Mouse (Mus musculus) frontal cortex, postnatal 25 days (tissue): ENCODE measurements at regions not wholly inside any gene's neighbourhood (a gene's known extent, or its start where the extent isn't known, plus 50 kb on each side); places are given as distances from the start of the nearest gene placed in this dataset.

Experiments
- DNase-seq, 2 experiments: peaks; one replicate each; pipeline ENCODE4 v3.0.0; 2022; ENCODE audit warnings: low spot score in 2 of 2

DNA sequence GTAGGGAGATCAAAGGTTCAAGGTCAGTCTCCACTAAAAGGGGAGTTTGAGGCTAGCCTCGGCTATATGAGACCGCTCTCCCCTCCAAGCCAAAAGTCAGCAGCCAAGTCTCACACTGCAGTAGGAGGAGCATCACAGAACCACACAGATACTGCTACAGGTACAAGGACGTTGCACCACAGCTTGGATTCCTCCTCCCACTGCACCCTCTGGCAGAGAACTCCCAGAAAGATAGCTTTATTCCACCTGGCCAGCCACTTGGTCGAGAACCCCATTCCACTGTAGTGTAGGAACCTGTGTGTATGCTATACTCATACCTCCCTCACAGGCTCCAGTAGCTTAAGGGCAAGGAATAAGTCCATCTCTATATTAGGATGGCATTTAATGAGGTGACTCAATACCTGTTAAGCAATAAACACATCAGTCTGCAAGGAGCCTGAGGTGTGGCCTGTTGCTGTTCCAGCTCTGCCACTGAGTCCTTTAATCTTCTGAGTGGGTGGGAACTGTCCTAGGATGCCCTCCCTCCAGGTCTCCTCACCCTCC lies 254.0 kb downstream of the Sox4 start:
- no peak for DNase-seq

DNA sequence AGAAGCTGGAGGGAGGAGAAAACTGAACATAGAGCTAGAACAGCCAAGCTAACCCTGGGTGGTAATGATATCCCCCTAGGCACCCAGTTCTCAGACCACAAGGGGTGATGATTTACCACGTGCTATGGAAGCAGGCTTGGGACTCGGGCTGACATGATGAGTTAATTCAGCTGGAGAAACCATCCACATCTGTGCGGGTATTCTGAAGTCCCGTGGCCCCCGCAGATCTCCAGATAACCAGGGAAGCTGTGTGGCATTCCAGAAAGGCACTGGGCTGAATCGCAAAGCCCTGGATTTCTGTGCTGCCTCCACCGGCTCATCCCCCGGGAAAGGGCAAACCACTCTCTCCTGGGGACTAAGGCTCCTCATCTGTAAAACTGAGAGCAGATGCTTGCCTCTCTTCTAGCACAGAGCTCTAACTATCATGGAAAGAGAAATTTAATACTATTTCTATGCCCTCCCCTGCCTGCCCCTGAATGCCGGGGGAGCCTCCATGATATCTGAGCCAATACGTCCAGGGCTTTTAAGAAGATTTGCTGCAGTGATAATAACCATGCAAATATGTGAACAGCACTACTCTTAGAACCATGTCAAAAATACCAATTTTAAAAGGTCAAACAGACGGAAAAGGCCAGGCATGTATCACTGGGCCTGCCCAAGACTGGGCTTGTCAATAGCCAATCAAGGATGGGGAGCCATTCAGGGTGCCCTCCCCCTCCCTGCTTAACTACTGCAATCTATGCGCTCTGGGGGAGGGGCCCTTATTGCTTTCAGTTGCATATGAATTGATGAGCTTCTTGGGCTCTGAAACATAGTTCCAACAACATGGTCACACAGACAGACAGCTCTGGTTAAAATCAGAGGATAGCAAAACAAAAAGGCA lies 255.5 kb downstream of the Sox4 start:
- no peak for DNase-seq

DNA sequence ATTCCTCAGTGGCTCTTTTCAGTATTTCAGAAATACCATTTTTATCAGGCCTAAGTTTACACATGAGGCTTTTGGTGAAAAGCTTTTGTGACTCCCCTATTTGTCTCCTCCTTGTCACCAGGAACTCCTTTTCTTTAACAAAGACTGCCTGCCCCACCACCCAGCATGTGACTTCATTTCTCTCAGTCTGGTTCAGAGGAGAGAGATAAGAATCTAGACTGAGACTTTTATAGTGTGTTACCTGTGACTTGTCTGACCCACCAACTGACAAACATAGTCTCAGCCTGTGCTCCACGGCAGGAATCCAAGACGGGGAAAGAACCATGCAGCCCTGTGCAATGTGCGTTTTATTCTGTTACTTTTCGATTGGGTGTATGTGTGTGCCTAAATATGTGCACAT lies 260.4 kb downstream of the Sox4 start:
- DNase-seq = no peak

GRCm38 (mm10) chr13:28692587-28692986 lies 260.9 kb downstream of the Sox4 start:
- DNase-seq = no peak

- DNase-seq = no peak
Measured at GRCm38 (mm10) chr13:28690511-28691160, 262.9 kb downstream of the Sox4 start.

GRCm38 (mm10) chr13:28687838-28688237 lies 265.7 kb downstream of the Sox4 start:
- DNase-seq = no peak

DNA sequence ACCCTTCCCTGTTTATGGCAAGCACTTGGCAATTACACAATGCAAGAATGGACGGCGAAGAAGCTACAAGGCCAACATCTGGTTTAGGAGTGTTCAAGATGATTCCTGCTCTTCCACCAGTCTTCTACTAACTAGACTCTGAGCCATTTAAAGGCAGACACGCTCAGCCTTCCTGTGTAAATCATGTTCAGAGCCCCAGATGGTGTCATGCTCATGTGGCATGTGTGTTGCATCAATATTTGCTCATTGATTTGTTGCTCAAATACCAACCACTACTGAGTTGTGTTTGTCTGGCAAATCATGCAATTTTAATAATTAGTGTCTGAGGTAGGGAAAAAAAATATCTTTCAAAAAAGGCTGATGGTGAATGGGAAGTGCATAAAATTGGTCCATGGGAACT lies 269.2 kb downstream of the Sox4 start:
- no peak for DNase-seq

GRCm38 (mm10) chr13:28680266-28680665 lies 273.2 kb downstream of the Sox4 start:
- no peak for DNase-seq

DNA sequence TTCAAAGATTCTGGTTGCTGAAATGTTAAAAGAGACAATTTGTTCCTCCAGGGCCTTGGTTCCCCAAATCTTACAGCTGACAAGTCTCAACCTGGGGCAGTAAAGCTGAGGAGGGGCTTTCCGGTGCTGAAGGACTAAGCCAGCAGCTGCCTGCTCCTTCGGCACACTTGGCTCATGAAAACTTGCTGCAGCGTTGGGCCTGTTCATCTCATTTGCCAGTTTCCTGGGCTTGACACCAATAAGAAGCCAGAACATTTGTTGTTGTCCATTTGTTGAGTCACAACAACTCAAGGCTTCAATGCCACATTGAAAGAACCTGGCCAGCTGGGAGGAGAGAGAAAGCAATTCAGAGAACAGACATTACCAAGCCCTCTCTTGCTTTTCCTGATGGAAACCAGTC lies 279.9 kb downstream of the Sox4 start:
- no peak for DNase-seq

- DNase-seq = no peak
Measured at GRCm38 (mm10) chr13:28671543-28671942, 282.0 kb downstream of the Sox4 start.

DNA sequence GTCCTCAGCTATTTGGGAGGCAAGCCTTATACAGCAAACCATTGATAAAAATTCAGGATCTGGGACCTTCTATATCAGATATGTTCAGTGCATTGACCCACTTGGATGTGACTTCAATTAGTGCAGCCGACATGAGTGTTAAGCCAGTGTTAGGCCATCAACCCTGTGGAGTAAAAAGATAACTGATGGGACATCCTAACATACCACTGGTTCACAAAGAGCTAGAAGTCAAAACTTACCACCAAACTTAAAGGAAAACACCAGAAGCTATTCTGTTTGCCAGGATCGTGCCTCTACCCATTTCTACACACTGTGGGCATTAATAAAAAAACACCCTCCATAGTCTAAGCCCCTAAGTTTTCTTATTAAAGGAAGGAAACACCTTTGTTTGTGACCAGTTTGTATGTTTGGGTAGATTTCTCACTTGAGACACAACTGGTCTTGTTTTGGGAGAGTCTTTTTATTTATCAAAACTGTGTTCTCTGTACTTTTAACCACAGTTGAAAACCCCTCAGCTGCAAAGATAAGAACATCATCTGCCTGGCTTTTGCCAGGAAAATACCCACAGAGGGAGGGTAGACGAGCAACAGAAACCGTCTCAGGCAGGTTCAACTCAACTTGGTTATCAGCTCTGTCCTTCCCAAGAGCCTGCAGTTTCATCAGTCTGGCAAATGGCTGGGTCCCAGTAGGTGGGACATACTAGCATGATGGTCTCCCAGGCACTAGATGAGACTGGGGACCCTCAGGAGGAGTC lies 283.5 kb downstream of the Sox4 start:
- DNase-seq = no peak

DNA sequence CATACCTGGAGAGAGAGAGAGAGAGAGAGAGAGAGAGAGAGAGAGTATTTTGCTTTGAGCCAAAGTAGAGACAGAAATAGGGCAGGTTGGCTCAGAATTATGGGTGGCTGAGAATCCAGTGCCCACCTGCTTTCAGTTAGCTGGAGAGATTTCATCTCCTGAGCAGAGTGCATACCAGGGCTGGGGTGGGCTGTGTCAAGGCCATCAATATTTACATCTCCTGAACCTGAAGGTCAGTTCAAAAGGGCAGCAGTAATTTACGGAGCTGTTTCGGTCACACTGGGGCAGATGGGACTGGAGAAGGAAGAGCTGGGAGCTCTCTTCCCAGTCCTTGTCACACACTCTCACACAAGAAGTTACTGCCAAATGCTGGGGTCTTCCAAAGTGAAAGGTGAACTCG lies 286.7 kb downstream of the Sox4 start:
- DNase-seq = no peak

- DNase-seq = no peak
Measured at GRCm38 (mm10) chr13:28665150-28665549, 288.4 kb downstream of the Sox4 start.

DNA sequence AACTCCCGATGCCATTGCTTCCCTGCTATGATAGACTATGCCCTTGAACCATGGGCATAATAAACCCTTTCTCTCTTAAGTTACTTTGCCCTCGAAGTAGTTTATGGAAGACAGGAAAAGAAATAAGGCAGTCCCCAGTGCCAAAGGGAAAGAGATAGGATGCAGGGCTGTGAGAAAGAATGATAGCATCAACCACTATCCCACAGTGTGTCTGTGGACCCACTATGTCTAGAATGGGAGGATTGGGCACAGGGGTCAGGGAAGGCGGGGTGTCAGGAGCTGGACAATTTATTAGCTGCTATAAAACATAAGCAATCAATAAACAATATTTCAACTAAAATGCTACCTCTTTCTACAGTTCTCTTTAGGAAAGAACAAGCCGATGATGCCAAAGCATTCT lies 288.8 kb downstream of the Sox4 start:
- no peak for DNase-seq

- no peak for DNase-seq
Measured at GRCm38 (mm10) chr13:28663950-28664681, 289.4 kb downstream of the Sox4 start.

GRCm38 (mm10) chr13:28663459-28663858 lies 290.1 kb downstream of the Sox4 start:
- no peak for DNase-seq

GRCm38 (mm10) chr13:28662316-28662752 lies 291.2 kb downstream of the Sox4 start:
- DNase-seq = no peak

- no peak for DNase-seq
Measured at GRCm38 (mm10) chr13:28660151-28660550, 293.4 kb downstream of the Sox4 start.

- DNase-seq = no peak
Measured at GRCm38 (mm10) chr13:28658652-28659051, 294.9 kb downstream of the Sox4 start.

GRCm38 (mm10) chr13:28654883-28655282 lies 298.6 kb downstream of the Sox4 start:
- DNase-seq = no peak

DNA sequence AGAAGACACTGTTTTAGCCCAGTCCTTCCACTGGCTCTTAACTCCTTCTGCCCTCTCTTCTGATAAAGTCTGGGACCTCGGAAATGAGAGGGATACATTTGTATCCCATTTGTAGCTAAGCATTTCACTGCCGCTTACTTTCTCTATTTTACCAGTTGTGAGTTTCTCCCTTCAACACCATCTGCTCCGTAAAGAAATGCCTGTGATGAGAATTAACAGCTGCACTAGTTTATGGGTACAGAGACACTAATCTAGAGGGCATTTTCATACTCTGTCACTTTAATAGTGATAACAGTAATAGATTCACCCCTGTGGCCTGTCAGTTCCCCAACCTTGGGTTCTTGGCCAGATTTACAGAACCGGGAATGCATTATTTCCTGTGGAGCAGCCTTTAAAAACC lies 300.2 kb downstream of the Sox4 start:
- DNase-seq = no peak

DNA sequence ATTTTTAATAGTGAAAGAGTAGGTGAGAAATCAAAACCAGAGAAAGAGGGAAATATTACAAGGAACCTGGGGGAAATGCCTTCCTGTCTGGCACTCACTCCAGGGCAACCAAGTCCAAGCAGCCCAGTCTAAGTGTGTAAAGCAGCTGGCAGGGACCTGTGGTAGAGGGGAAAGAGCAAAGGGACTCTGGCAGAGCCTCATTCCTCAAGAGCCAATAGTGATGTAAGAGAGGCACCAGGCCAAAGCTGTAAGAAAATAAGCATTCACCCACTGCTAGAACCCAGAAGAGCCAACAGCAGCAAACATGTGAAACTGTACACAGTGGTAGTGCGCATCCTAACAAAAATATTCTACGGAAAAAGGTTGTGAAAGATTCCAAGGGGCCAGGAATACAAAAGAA lies 301.7 kb downstream of the Sox4 start:
- DNase-seq = no peak
